ENCODE assay signal across 33 mouse cellular contexts in genomic region chrX:106853523-106854300, GRCm38 (mm10). TPM values are rescaled to one million over a fixed set of nuclear protein-coding genes. Genes with fewer than 3 reads are reported as not detected.
A peak's percentile ranks its signal among the peaks of the same experiment; 100 is the strongest.
DNase-seq lines count a peak whose midpoint lies in the region; ATAC-seq and TF ChIP-seq lines count a peak whose summit lies in the region.
"Had no signal": no experiment of that assay in that cellular context is flagged by ENCODE, and none has a peak within 500 bp of the region (broad histone marks: within the 10 kb centered on the region; RNA-seq: fewer than 3 reads in every experiment).

No protein-coding gene starts in this region.

- no peaks in the 10 kb centered on the region for H3K36me3 ChIP-seq in lung, embryonic 14.5 days (ENCODE audit: insufficient read depth)
- H3K36me3 ChIP-seq: embryonic facial prominence, embryonic 13.5 days; hindbrain, embryonic 13.5 days; limb, embryonic 13.5 days; neural tube, embryonic 12.5 days had no signal

- H3K9me3 ChIP-seq in lung, embryonic 14.5 days (ENCODE audit: low read depth, low read length), result no peaks in the 10 kb centered on the region
- H3K9me3 ChIP-seq: embryonic facial prominence, embryonic 13.5 days; hindbrain, embryonic 13.5 days; limb, embryonic 13.5 days; neural tube, embryonic 12.5 days had no signal

- intact Hi-C loops in gastrocnemius, postnatal 36 days (cut with DNase I), result no loop called here

- H3K4me2 ChIP-seq in lung, embryonic 14.5 days, result no peak overlapping the region
- H3K4me2 ChIP-seq: embryonic facial prominence, embryonic 13.5 days; hindbrain, embryonic 13.5 days; limb, embryonic 13.5 days; liver, embryonic 11.5 days; midbrain, embryonic 11.5 days; neural tube, embryonic 12.5 days had no signal

- no peak for TF ChIP-seq CTCF in lung, embryonic 14.5 days (IDR thresholded peaks at IDR 0.05; ENCODE audit: low read depth)

- H3K9ac ChIP-seq in lung, embryonic 14.5 days, result no peak overlapping the region
- H3K9ac ChIP-seq: embryonic facial prominence, embryonic 13.5 days; hindbrain, embryonic 13.5 days; limb, embryonic 13.5 days; neural tube, embryonic 12.5 days had no signal

- no peaks in the 10 kb centered on the region for H3K4me1 ChIP-seq in lung, embryonic 14.5 days (ENCODE audit: insufficient read depth)
- H3K4me1 ChIP-seq: embryonic facial prominence, embryonic 13.5 days; hindbrain, embryonic 13.5 days; limb, embryonic 13.5 days; neural tube, embryonic 12.5 days had no signal

- ATAC-seq in lung, embryonic 14.5 days (ENCODE audit: insufficient read depth), result peak; percentile 31; the same call in 1 of the 2 replicates
- ATAC-seq: forebrain, embryonic 16.5 days; intestine, embryonic 16.5 days; midbrain, embryonic 16.5 days had no signal

- 60% methylated on average over 3 of the region's 3 CpGs for WGBS in lung, embryonic 14.5 days

- H3K27ac ChIP-seq in lung, embryonic 14.5 days (ENCODE audit: low read depth), result no peak overlapping the region
- H3K27ac ChIP-seq: embryonic facial prominence, embryonic 13.5 days; hindbrain, embryonic 13.5 days; kidney, postnatal 0 days; limb, embryonic 13.5 days; neural tube, embryonic 12.5 days; stomach, postnatal 0 days had no signal

- DNase-seq in gastrocnemius, adult 18-20 months (ENCODE audit: low spot score), result peak; percentile 50
- no peak for DNase-seq in gastrocnemius, postnatal 36 days
- DNase-seq in heart, adult 18-20 months, result peak; percentile 27 to 55
- no peak for DNase-seq in heart, postnatal 4 days
- no peak for DNase-seq in lung, embryonic 14.5 days
- DNase-seq in lung, postnatal 14 days, result no peak
- DNase-seq in natural killer cell, adult 2 months (ENCODE audit: low spot score in 2 of 2), result no peak
- DNase-seq: adrenal gland, postnatal 14 days; cerebellum, adult 11 months; cerebellum, adult 9-11 months; embryo, embryonic 11 days; kidney, adult 8-10 months; kidney, postnatal 4 days; lung, postnatal 36 days; right cerebral cortex, adult 18-20 months; thymus, adult 18-20 months; thymus, postnatal 25 days had no signal

- H3K4me3 ChIP-seq in lung, embryonic 14.5 days (ENCODE audit: low read depth, low read length), result no peak overlapping the region
- H3K4me3 ChIP-seq: embryonic facial prominence, embryonic 13.5 days; erythroblast, embryonic 14.5 days; hindbrain, embryonic 13.5 days; limb, embryonic 13.5 days; neural tube, embryonic 12.5 days had no signal

- H3K27me3 ChIP-seq in lung, embryonic 14.5 days (ENCODE audit: insufficient read depth, low read length), result no peaks in the 10 kb centered on the region
- H3K27me3 ChIP-seq: embryonic facial prominence, embryonic 13.5 days; hindbrain, embryonic 13.5 days; limb, embryonic 13.5 days; neural tube, embryonic 12.5 days had no signal

RNA-seq across cellular contexts. Expression of gene Rtl3, which starts 13.3 kb away (rescaled TPM):
- total RNA-seq in gastrocnemius, adult 18-20 months (2021), result under 1 TPM; 0.37 to 0.83 TPM
- total RNA-seq in gastrocnemius, postnatal 36 days (2021), result under 1 TPM; 0.81 to 0.94 TPM
- under 1 TPM; 0.47 to 0.69 TPM for total RNA-seq in heart, adult 18-20 months (2021)
- 10 to 100 TPM; 10.1 to 10.3 TPM for total RNA-seq in heart, postnatal 4 days (2021)
- 2.4 and 4.7 TPM in 2 replicates for polyA plus RNA-seq in lung, embryonic 14.5 days (2014; fragmentation: Nextera tagmentation; extraction: Ambion mirVana)
- total RNA-seq: granulocyte monocyte progenitor cell, adult 5-6 weeks; left cerebral cortex, postnatal 36 days; megakaryocyte, adult 5-6 weeks; MEL had no signal
- polyA plus RNA-seq: erythroblast, embryonic 14.5 days had no signal

Comparison
In these comparisons a context has a peak if more than half of its experiments do, and no peak if none do; other contexts are left out.
1. DNase-seq: peak in gastrocnemius, adult 18-20 months (single experiment) and heart, adult 18-20 months (2 of 2); none in gastrocnemius, postnatal 36 days (0 of 2), heart, postnatal 4 days (single experiment), lung, embryonic 14.5 days (single experiment), lung, postnatal 14 days (single experiment) and natural killer cell, adult 2 months (0 of 2).
2. RNA of gene Rtl3, which starts 13.3 kb away (total RNA-seq): 10.1 to 10.3 TPM in heart, postnatal 4 days; 0.81 to 0.94 TPM in gastrocnemius, postnatal 36 days, 0.37 to 0.83 TPM in gastrocnemius, adult 18-20 months and 0.47 to 0.69 TPM in heart, adult 18-20 months; every median in the first group is over 4 times any median in the second.